Mouse (Mus musculus) olfactory bulb, adult 2 months (tissue): ENCODE data around the gene Mat2a.

ENCODE experiments used
- CTCF ChIP-seq: fragments of 200-500 bp; IDR thresholded peaks from 2 replicates; pipeline ENCODE4 v1.5.1; 2012; ENCODE audit warnings: low read depth, mild to moderate bottlenecking, low read length, moderate library complexity; ENCODE audit not compliant: insufficient read depth
- POLR2A ChIP-seq: fragments of 200-500 bp; IDR thresholded peaks from 2 replicates; pipeline ENCODE4 v1.6.1; 2012; ENCODE audit warnings: mild to moderate bottlenecking, low read depth, low read length, moderate library complexity; ENCODE audit not compliant: insufficient read depth

GRCm38 (mm10) chr6:72447487-72447886 is 8.1 kb upstream of the Mat2a start:
- TF ChIP-seq CTCF (no peak), POLR2A (no peak)
